Mouse (Mus musculus) forebrain, embryonic 15.5 days (tissue): ENCODE measurements at regions not wholly inside any gene's neighbourhood (a gene's known extent, or its start where the extent isn't known, plus 50 kb on each side); places are given as distances from the start of the nearest gene placed in this dataset.
A peak's percentile ranks its signal among the peaks of the same experiment; 100 is the strongest.

Experiments
- ATAC-seq: fragments of 200-750 bp; cut with Nextera tagmentation; replicated peaks from 2 replicates; pipeline ENCODE4 v1.8.0; 2017; ENCODE audit warnings: mild to moderate bottlenecking, moderate TSS enrichment, moderate library complexity
- H3K27ac ChIP-seq: fragments of 300-500 bp; sonication (generic); replicated peaks from 2 replicates; pipeline ENCODE4 v1.5.1; 2015; ENCODE audit warnings: mild to moderate bottlenecking, inconsistent platforms
- H3K27me3 ChIP-seq: fragments of 300-500 bp; sonication (generic); 2 replicates; pipeline ENCODE4 v1.6.1; 2015; ENCODE audit warnings: inconsistent platforms
- H3K36me3 ChIP-seq: fragments of 300-500 bp; sonication (generic); 2 replicates; pipeline ENCODE4 v1.6.1; 2015; ENCODE audit warnings: mild to moderate bottlenecking, inconsistent platforms
- H3K4me1 ChIP-seq: fragments of 300-500 bp; sonication (generic); 2 replicates; pipeline ENCODE4 v1.6.1; 2015; ENCODE audit warnings: inconsistent platforms
- H3K4me2 ChIP-seq: fragments of 300-500 bp; sonication (generic); replicated peaks from 2 replicates; pipeline ENCODE4 v1.6.1; 2015; ENCODE audit warnings: mild to moderate bottlenecking, inconsistent platforms
- H3K4me3 ChIP-seq: fragments of 300-500 bp; sonication (generic); 2 replicates; pipeline ENCODE4 v1.5.1; 2015; ENCODE audit warnings: mild to moderate bottlenecking, inconsistent platforms
- H3K9ac ChIP-seq: fragments of 300-500 bp; sonication (generic); replicated peaks from 2 replicates; pipeline ENCODE4 v1.6.1; 2015; ENCODE audit warnings: mild to moderate bottlenecking, inconsistent platforms
- H3K9me3 ChIP-seq: fragments of 300-500 bp; sonication (generic); 2 replicates; pipeline ENCODE4 v1.6.1; 2016; ENCODE audit warnings: inconsistent platforms
- WGBS: fragments of 180-500 bp; shearing (Covaris S2); methylation state at CpG from one replicate; pipeline ENCODE4 v1.1.7; 2015; ENCODE audit warnings: mixed read lengths; 5-methylcytosine and 5-hydroxymethylcytosine counted together

GRCm38 (mm10) chr6:81464442-81464841 is 459.0 kb upstream of the Gcfc2 start:
- H3K4me1 ChIP-seq: peaks cover 6% of the 10 kb centered on the region
- no peak overlapping the region for H3K4me2 ChIP-seq
- 70% methylated on average over 1 of the region's 1 CpGs for WGBS
- H3K36me3 ChIP-seq: no peaks in the 10 kb centered on the region
- no peak overlapping the region for H3K4me3 ChIP-seq
- no peaks in the 10 kb centered on the region for H3K27me3 ChIP-seq
- no peak overlapping the region for H3K9ac ChIP-seq
- no peak for ATAC-seq
- no peaks in the 10 kb centered on the region for H3K9me3 ChIP-seq
- H3K27ac ChIP-seq: no peak overlapping the region

DNA sequence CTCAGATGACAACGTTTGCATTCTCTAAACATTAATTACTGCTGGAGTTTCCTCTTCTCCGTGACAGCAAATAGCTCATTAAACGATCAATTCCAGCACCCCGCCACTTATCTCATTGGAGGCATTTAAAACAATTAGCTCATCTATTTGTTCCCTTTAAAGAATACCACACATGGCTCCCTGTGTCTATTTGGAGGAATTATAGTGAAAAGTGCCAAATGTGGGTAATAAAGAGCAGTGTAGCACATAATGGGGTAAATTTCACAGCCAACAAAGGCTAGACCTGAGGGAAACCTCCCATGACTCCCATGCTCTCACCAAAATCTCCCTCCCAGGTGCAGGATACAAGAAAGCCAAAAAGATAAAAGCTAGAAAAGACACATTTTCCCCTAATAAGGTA is 456.9 kb upstream of the Gcfc2 start:
- 14% methylated on average over 4 of the region's 4 CpGs for WGBS
- H3K36me3 ChIP-seq: no peaks in the 10 kb centered on the region
- H3K9ac ChIP-seq: no peak overlapping the region
- H3K9me3 ChIP-seq: no peaks in the 10 kb centered on the region
- no peak overlapping the region for H3K27ac ChIP-seq
- H3K4me2 ChIP-seq: no peak overlapping the region
- H3K4me1 ChIP-seq: peaks cover 6% of the 10 kb centered on the region
- no peaks in the 10 kb centered on the region for H3K27me3 ChIP-seq
- H3K4me3 ChIP-seq: no peak overlapping the region
- ATAC-seq: no peak

GRCm38 (mm10) chr6:81471340-81471955 is 452.0 kb upstream of the Gcfc2 start:
- Histone ChIP-seq H3K27ac (0 out of 2 replicates have a peak overlapping the region, but pooled peaks have one; percentile 36), H3K4me3 (no peak overlapping the region), H3K36me3 (no peaks in the 10 kb centered on the region), H3K9ac (no peak overlapping the region), H3K4me1 (peaks cover 4% of the 10 kb centered on the region), H3K27me3 (no peaks in the 10 kb centered on the region), H3K9me3 (no peaks in the 10 kb centered on the region), H3K4me2 (no peak overlapping the region)
- 66% methylated on average over 9 of the region's 9 CpGs for WGBS
- ATAC-seq: peak; percentile 87

GRCm38 (mm10) chr6:81472506-81472905 is 451.0 kb upstream of the Gcfc2 start:
- WGBS: 86% methylated on average over 3 of the region's 3 CpGs

DNA sequence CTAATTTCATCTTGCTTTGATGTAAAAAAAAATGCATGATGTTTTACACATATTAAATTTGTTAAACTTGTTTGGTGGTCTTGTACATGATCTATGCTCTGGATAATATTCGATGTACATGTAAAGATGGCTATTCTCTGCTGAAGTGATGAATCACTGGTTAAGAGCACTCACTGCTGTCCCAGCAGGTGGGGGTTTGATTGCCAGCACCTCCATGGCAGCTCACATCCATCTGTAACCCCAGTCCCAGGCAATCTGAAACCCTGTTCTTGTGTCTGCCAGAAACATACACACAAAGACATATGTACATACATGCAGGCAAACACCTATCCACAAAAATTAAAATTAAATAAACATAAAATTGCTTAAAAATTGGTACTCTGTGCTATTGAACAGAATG is 448.7 kb upstream of the Gcfc2 start:
- no peaks in the 10 kb centered on the region for H3K27me3 ChIP-seq
- no peaks in the 10 kb centered on the region for H3K36me3 ChIP-seq
- H3K9ac ChIP-seq: no peak overlapping the region
- whole genome bisulfite sequencing: 96% methylated on average over 1 of the region's 1 CpGs
- H3K4me3 ChIP-seq: no peak overlapping the region
- no peaks in the 10 kb centered on the region for H3K9me3 ChIP-seq
- no peak for ATAC-seq
- no peaks in the 10 kb centered on the region for H3K4me1 ChIP-seq
- no peak overlapping the region for H3K4me2 ChIP-seq
- H3K27ac ChIP-seq: no peak overlapping the region

More at GRCm38 (mm10) chr6:81472506-81472905, 451.0 kb upstream of the Gcfc2 start:
- ATAC-seq: no peak
- Histone ChIP-seq H3K4me2 (no peak overlapping the region), H3K27ac (no peak overlapping the region), H3K27me3 (no peaks in the 10 kb centered on the region), H3K9me3 (no peaks in the 10 kb centered on the region), H3K4me1 (no peaks in the 10 kb centered on the region), H3K4me3 (no peak overlapping the region), H3K9ac (no peak overlapping the region), H3K36me3 (no peaks in the 10 kb centered on the region)

GRCm38 (mm10) chr6:81487006-81487405 is 436.5 kb upstream of the Gcfc2 start:
- H3K4me2 ChIP-seq: no peak overlapping the region
- no peak overlapping the region for H3K4me3 ChIP-seq
- no peak overlapping the region for H3K9ac ChIP-seq
- H3K27me3 ChIP-seq: no peaks in the 10 kb centered on the region
- no peak for ATAC-seq
- H3K36me3 ChIP-seq: no peaks in the 10 kb centered on the region
- 61% methylated on average over 3 of the region's 3 CpGs for WGBS
- H3K9me3 ChIP-seq: no peaks in the 10 kb centered on the region
- H3K4me1 ChIP-seq: no peaks in the 10 kb centered on the region
- no peak overlapping the region for H3K27ac ChIP-seq

GRCm38 (mm10) chr6:81496239-81496638 is 427.2 kb upstream of the Gcfc2 start:
- H3K27ac ChIP-seq: no peak overlapping the region
- H3K9me3 ChIP-seq: no peaks in the 10 kb centered on the region
- no peaks in the 10 kb centered on the region for H3K27me3 ChIP-seq
- WGBS: 84% methylated on average over 7 of the region's 7 CpGs
- H3K4me3 ChIP-seq: no peak overlapping the region
- no peak overlapping the region for H3K9ac ChIP-seq
- ATAC-seq: no peak
- H3K36me3 ChIP-seq: no peaks in the 10 kb centered on the region
- no peak overlapping the region for H3K4me2 ChIP-seq
- no peaks in the 10 kb centered on the region for H3K4me1 ChIP-seq

- no peak overlapping the region for H3K27ac ChIP-seq
- 98% methylated on average over 1 of the region's 1 CpGs for WGBS
- H3K4me3 ChIP-seq: no peak overlapping the region
- no peaks in the 10 kb centered on the region for H3K4me1 ChIP-seq
- no peak overlapping the region for H3K4me2 ChIP-seq
- no peak for ATAC-seq
- H3K9ac ChIP-seq: no peak overlapping the region
- H3K9me3 ChIP-seq: no peaks in the 10 kb centered on the region
- H3K36me3 ChIP-seq: no peaks in the 10 kb centered on the region
- H3K27me3 ChIP-seq: no peaks in the 10 kb centered on the region
Observed at GRCm38 (mm10) chr6:81517185-81517584, 406.3 kb upstream of the Gcfc2 start.

- no peak overlapping the region for H3K27ac ChIP-seq
- H3K4me2 ChIP-seq: no peak overlapping the region
- no peak overlapping the region for H3K4me3 ChIP-seq
- 57% methylated on average over 2 of the region's 2 CpGs for WGBS
- no peaks in the 10 kb centered on the region for H3K9me3 ChIP-seq
- no peaks in the 10 kb centered on the region for H3K27me3 ChIP-seq
- no peaks in the 10 kb centered on the region for H3K4me1 ChIP-seq
- no peak for ATAC-seq
- H3K36me3 ChIP-seq: no peaks in the 10 kb centered on the region
- no peak overlapping the region for H3K9ac ChIP-seq
Observed at GRCm38 (mm10) chr6:81562260-81562659, 361.2 kb upstream of the Gcfc2 start.

GRCm38 (mm10) chr6:81563192-81563591 is 360.3 kb upstream of the Gcfc2 start:
- H3K27me3 ChIP-seq: no peaks in the 10 kb centered on the region
- no peaks in the 10 kb centered on the region for H3K4me1 ChIP-seq
- 81% methylated on average over 2 of the region's 2 CpGs for WGBS
- H3K36me3 ChIP-seq: no peaks in the 10 kb centered on the region
- no peak overlapping the region for H3K9ac ChIP-seq
- H3K27ac ChIP-seq: no peak overlapping the region
- H3K4me3 ChIP-seq: no peak overlapping the region
- ATAC-seq: no peak
- no peaks in the 10 kb centered on the region for H3K9me3 ChIP-seq
- no peak overlapping the region for H3K4me2 ChIP-seq

DNA sequence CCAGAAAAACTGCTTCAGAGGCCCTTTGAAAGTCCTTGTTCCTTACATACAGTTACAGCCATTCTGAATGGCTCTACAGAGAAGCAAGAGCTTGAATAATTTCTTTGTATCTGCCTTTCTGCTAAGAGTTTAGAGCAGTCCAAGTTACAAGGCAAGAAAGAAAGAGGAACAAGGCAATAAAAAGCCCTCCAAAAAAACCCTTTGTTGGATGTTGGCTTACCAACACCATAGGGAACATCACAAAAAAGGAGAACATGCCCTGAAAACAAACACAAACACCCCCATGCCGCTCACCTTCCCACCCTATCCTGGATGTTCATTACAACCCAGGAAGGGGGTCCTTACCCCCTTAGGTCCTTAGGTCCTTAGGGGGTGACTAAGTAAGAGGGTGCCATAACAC is 359.2 kb upstream of the Gcfc2 start:
- 88% methylated on average over 1 of the region's 1 CpGs for WGBS
- H3K36me3 ChIP-seq: no peaks in the 10 kb centered on the region
- H3K9ac ChIP-seq: no peak overlapping the region
- no peak overlapping the region for H3K4me2 ChIP-seq
- H3K4me1 ChIP-seq: no peaks in the 10 kb centered on the region
- H3K4me3 ChIP-seq: no peak overlapping the region
- ATAC-seq: no peak
- no peak overlapping the region for H3K27ac ChIP-seq
- no peaks in the 10 kb centered on the region for H3K27me3 ChIP-seq
- H3K9me3 ChIP-seq: no peaks in the 10 kb centered on the region

DNA sequence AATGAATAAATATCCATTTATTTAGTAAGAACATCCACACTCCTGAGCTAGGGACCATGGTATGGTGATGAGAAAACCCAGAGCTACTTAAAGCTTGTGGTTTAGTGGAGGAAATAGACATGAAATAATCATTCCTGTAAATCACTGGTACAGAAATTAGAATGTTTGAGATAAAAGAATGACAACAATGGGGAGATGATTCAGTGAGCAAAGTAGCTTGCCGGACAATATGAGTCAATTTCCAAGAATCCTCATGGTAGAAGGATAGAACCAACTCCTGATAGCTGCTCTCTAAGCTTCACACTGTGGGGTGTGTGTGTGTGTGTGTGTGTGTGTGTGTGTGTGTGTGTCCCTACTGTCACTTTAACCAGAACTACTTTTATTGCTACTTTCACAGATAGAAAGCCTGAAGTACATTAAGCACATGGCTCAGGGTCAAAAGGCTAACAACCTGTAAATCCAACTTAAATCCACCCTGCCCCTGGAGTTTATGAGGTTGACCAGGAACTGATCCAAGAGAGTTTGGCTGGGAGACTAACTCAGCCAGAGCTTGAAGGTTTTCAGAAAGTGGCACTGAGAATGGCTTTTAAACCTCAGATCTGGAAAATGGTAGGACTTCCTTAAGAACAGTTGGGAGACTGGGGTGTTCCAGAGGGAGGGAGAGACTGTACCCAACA is 336.9 kb upstream of the Gcfc2 start:
- Histone ChIP-seq H3K27ac (no peak overlapping the region), H3K4me2 (no peak overlapping the region), H3K4me1 (no peaks in the 10 kb centered on the region; the same call in 1 of the 2 replicates), H3K27me3 (no peaks in the 10 kb centered on the region), H3K4me3 (no peak overlapping the region), H3K9ac (no peak overlapping the region), H3K9me3 (no peaks in the 10 kb centered on the region), H3K36me3 (no peaks in the 10 kb centered on the region)
- 76% methylated on average over 1 of the region's 1 CpGs for WGBS
- ATAC-seq: no peak

- WGBS: 51% methylated on average over 10 of the region's 10 CpGs
- Histone ChIP-seq H3K4me1 (no peaks in the 10 kb centered on the region; the same call in 1 of the 2 replicates), H3K9me3 (no peaks in the 10 kb centered on the region), H3K9ac (no peak overlapping the region), H3K36me3 (no peaks in the 10 kb centered on the region), H3K27me3 (no peaks in the 10 kb centered on the region), H3K27ac (no peak overlapping the region), H3K4me3 (no peak overlapping the region), H3K4me2 (no peak overlapping the region)
- ATAC-seq: no peak
Observed at GRCm38 (mm10) chr6:81589727-81590126, 333.7 kb upstream of the Gcfc2 start.
